Mouse (Mus musculus) neural tube, embryonic 11.5 days (tissue): Measurements from ENCODE around the gene Phc3. TPM values are rescaled to one million over a fixed set of nuclear protein-coding genes. Genes with fewer than 3 reads are reported as not detected.
A peak's percentile ranks its signal among the peaks of the same experiment; 100 is the strongest.
"Not testable (repeated sequence)": the region's sequence is repeated elsewhere in the genome, so short reads cannot be mapped to it uniquely, and the experiment has no call there.

Experiments used
- ATAC-seq: fragments of 200-750 bp; cut with Nextera tagmentation; 2 replicates; pipeline ENCODE4 v1.8.0; 2017; ENCODE audit warnings: moderate number of reproducible peaks, mild to moderate bottlenecking, moderate TSS enrichment, moderate library complexity; ENCODE audit not compliant: insufficient read depth, low FRiP score, low TSS enrichment
- DNase-seq: peaks from one replicate; pipeline ENCODE4 v3.0.0-alpha.2; 2015; ENCODE audit warnings: low spot score
- H3K27ac ChIP-seq: fragments of 300-500 bp; sonication (generic); 2 replicates; pipeline ENCODE4 v1.5.1; 2014; ENCODE audit warnings: low read depth, mild to moderate bottlenecking, low read length
- H3K27me3 ChIP-seq: fragments of 300-500 bp; sonication (generic); 2 replicates; pipeline ENCODE4 v1.6.1; 2014; ENCODE audit warnings: mild to moderate bottlenecking, low read length, mixed read lengths; ENCODE audit not compliant: control insufficient read depth, insufficient read depth
- H3K36me3 ChIP-seq: fragments of 300-500 bp; sonication (generic); 2 replicates; pipeline ENCODE4 v1.6.1; 2014; ENCODE audit warnings: mild to moderate bottlenecking, low read length, moderate library complexity, mixed read lengths; ENCODE audit not compliant: control insufficient read depth, insufficient read depth
- H3K4me1 ChIP-seq: fragments of 300-500 bp; sonication (generic); 2 replicates; pipeline ENCODE4 v1.6.1; 2014; ENCODE audit warnings: low read length, mixed read lengths; ENCODE audit not compliant: control insufficient read depth, insufficient read depth
- H3K4me2 ChIP-seq: fragments of 300-500 bp; sonication (generic); 2 replicates; pipeline ENCODE4 v1.6.1; 2014; ENCODE audit warnings: low read depth, mild to moderate bottlenecking, moderate library complexity
- H3K4me3 ChIP-seq: fragments of 300-500 bp; sonication (generic); 2 replicates; pipeline ENCODE4 v1.5.1; 2014; ENCODE audit warnings: low read depth, low read length
- H3K9ac ChIP-seq: fragments of 300-500 bp; sonication (generic); 2 replicates; pipeline ENCODE4 v1.6.1; 2014; ENCODE audit warnings: mild to moderate bottlenecking, low read length
- H3K9me3 ChIP-seq: fragments of 300-500 bp; sonication (generic); 2 replicates; pipeline ENCODE4 v1.6.1; 2016; ENCODE audit warnings: low read length; ENCODE audit not compliant: control insufficient read depth
- WGBS: fragments of 180-500 bp; shearing (Covaris S2); extraction: QIAGEN DNeasy Blood & Tissue Kit; methylation state at CpG from one replicate; pipeline ENCODE4 v1.1.7; 2014; 5-methylcytosine and 5-hydroxymethylcytosine counted together
- polyA plus RNA-seq: library from polyadenylated mRNA; unstranded; fragments of >200 nt; fragmentation: Nextera tagmentation; extraction: Ambion mirVana; gene quantifications from 2 replicates; pipeline ENCODE4 v1.2.1, GENCODE M21; 2014

The Phc3 gene
- polyA plus RNA-seq, 1 experiment from 2014 or later = 5.2 TPM

DNA sequence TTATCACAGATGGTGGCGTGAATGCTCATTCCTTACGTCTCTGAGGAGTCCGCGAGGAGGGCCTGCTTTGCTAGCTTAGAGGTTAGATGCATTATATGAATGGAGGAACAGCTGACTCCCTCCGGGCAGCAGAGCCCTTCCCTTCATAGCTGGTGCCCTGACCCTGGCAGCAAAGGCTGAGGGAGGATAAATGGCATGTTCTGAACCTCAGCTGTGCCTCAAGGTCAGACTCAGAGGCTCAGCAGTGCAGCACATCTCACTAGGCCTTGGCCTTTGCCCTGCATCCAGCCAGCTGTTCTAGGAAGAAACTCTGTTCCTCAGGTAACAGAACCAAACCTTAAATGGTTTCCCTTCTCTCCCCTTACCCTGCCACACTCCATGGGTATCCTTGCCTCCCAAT, 101.0 kb downstream of the Phc3 start:
- Histone ChIP-seq H3K4me1 (no peaks in the 10 kb centered on the region), H3K36me3 (no peaks in the 10 kb centered on the region), H3K27ac (no peak overlapping the region), H3K9me3 (no peaks in the 10 kb centered on the region), H3K9ac (no peak overlapping the region), H3K4me3 (no peak overlapping the region), H3K27me3 (no peaks in the 10 kb centered on the region), H3K4me2 (no peak overlapping the region)
- ATAC-seq = no peak
- 78% methylated on average over 5 of the region's 5 CpGs for WGBS
- no peak for DNase-seq

DNA sequence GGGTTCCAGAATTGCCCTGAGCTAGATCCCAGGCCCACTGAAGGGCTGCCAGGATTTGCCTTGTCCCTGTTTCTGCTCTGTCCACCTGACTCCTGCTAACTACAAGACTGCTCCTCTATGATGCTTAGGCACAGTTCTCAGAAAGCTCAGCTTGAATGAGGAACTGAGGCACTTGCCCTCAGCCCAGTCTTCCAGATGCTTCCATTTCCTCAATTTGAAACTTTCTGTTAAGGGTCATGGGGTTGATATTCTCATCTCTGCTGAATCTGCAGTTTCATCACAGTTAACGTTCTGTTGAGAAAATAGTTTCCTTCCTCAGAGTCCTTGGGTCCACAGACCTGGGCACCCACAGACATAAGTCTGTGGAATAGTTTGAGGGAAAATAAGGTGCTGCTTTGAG, 104.6 kb downstream of the Phc3 start:
- ATAC-seq (no peak), DNase-seq (no peak)
- H3K9ac ChIP-seq = no peak overlapping the region
- WGBS = 86% methylated on average over 1 of the region's 1 CpGs
- H3K4me2 ChIP-seq = no peak overlapping the region
- no peak overlapping the region for H3K27ac ChIP-seq
- H3K36me3 ChIP-seq = no peaks in the 10 kb centered on the region
- H3K27me3 ChIP-seq = no peaks in the 10 kb centered on the region
- H3K4me1 ChIP-seq = no peaks in the 10 kb centered on the region
- H3K9me3 ChIP-seq = no peaks in the 10 kb centered on the region
- H3K4me3 ChIP-seq = no peak overlapping the region

DNA sequence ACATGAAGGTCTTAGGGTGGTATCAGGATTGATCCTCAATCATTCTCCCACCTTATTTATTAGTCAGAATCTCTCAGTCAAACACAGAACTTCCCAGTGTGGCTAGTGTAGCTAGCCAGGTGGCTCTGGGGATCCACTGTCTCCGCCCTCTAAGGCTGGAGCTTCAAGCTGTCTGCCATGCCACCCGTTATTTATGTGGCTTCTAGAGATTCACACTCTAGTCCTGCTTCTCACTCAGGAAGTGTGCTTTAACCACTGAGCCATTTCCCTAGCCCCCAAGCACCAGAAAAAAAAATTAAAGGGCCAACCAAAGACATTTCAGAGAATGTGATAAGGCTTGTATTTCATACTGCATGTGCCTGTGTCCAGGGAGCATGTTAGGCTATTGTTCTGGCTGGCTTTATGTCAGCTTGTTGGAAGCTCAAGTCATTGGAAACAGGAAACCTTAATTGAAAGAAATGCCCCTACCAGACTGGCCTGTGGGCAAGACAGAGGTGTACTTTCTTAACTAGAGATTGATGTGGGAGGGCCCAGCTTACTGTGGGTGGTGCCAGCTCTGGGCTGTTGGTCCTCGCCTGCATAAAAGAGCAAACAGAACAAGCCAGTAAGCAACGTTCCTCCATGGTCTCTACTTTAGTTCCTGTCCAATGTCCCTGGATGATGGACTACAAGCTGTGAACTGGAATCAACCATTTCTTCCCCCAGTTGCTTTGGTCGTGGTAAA, 105.3 kb downstream of the Phc3 start:
- 76% methylated on average over 5 of the region's 5 CpGs for WGBS
- no peaks in the 10 kb centered on the region for H3K27me3 ChIP-seq
- no peak overlapping the region for H3K4me2 ChIP-seq
- no peaks in the 10 kb centered on the region for H3K4me1 ChIP-seq
- H3K9me3 ChIP-seq = no peaks in the 10 kb centered on the region
- no peaks in the 10 kb centered on the region for H3K36me3 ChIP-seq
- H3K4me3 ChIP-seq = no peak overlapping the region
- no peak for ATAC-seq
- no peak overlapping the region for H3K9ac ChIP-seq
- DNase-seq = no peak
- H3K27ac ChIP-seq = no peak overlapping the region

DNA sequence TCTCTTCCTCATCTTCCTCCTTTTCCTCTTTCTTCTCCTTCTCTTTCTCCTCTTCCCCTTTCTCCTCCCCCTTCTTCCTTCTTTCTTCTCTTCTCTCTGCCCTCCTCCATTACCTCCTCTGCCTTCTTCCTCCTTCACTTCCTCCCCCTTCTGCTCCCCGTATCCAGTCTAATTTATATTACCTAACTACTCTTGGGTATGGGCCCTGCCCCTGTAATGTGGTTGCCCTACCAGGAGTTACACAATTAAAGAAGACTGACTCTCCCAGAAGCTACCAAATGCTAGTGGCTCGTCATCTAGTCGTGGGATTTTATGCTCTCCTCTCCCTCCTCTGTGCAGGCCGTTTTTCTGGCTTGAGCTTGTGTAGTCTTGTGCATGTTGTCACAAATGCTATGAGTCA, 108.5 kb downstream of the Phc3 start:
- Histone ChIP-seq H3K4me1 (0 out of 2 replicates have a peak, but pooled peaks cover under 1% of the 10 kb centered on the region), H3K9me3 (no peaks in the 10 kb centered on the region), H3K27me3 (peaks cover 12% of the 10 kb centered on the region), H3K4me2 (no peak overlapping the region), H3K36me3 (no peaks in the 10 kb centered on the region), H3K9ac (no peak overlapping the region), H3K27ac (no peak overlapping the region), H3K4me3 (no peak overlapping the region)
- ATAC-seq = no peak
- 90% methylated on average over 4 of the region's 4 CpGs for WGBS
- DNase-seq = no peak

DNA sequence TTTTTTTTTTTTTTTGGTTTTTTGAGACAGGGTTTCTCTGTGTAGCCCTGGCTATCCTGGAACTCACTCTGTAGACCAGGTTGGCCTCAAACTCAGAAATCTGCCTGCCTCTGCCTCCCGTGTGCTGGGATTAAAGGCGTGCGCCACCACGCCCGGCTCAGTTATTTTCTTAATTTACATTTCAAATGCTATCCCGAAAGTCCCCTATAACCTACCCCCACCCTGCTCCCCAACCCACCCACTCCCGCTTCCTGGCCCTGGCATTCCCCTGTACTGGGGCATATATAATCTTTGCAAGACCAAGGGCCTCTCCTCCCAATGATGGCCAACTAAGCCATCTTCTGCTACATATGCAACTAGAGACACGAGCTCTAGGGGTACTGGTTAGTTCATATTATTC, 109.6 kb downstream of the Phc3 start:
- H3K36me3 ChIP-seq, H3K9me3 ChIP-seq, ATAC-seq, H3K27ac ChIP-seq, H3K4me3 ChIP-seq, H3K4me2 ChIP-seq, H3K4me1 ChIP-seq, H3K9ac ChIP-seq, DNase-seq: not testable (repeated sequence)
- WGBS = 93% methylated on average over 8 of the region's 8 CpGs
- H3K27me3 ChIP-seq = peaks cover 19% of the 10 kb centered on the region

DNA sequence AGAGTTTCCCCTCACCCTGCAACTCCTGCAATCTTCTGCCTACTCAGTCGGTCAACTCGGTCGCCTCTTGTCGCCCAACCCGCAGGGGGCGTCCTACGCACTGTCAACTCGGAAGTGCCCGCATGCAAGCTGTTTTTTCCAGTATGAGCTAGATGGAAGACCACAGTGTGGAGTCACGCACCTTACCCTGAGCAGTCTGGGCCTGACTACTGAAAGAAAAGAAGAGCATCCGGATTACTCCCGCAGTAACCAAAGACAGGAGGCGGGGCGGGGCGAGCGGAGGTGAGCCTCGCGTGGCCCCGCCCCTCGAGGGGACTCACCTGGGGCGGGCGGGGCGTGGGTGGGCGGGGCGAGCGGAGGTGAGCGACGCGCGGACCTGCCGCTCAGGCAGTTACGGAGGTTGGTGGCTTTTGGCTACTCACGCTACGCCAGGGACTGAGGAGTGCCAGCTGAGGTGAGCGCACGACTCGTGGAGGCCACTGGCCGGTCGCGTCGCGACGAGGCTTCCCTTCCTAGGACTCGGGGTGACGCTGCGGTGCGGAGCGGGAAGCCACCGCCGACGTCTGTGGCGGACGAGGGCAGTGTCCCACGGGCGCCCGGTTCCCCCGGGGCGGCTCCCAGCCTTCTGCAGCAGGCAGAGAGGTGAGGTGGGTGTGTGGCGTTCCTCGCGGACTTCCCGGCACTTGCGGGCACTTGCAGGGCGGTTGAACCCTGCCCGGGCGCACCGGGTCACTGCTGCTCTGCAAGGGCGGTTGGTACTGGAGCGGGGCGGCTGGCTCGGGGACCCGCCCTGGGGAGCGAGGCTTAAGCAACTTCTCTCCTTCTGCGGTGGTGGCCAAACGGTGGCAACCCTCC, 113.4 kb downstream of the Phc3 start, which contains the start of gene Gpr160:
Gene Gpr160, plus strand, starts transcription at position 347 of the 855 bp plus-strand sequence.
- WGBS = under 1% methylated on average over 72 of the region's 75 CpGs

DNA sequence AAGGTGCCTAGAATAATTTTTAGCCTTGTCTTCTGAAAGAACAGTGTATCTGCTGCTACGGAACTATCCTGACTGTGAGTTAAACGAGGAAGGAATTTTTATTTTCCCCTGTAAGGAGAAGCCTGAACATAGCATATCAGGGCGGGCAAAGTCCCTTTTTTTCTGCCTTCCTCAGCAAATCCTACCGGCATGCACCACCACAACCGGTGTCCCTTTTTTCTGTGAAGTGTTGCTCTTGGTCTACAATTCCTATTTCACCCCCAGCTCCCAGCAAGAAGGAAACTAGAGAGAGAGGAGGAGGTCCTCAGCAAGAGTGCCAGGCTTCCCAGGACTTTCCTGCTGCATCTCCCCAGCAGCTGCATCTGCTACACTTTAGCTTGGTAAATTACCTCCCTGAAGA, 115.6 kb downstream of the Phc3 start:
- no peaks in the 10 kb centered on the region for H3K9me3 ChIP-seq
- no peak overlapping the region for H3K4me2 ChIP-seq
- 95% methylated on average over 5 of the region's 5 CpGs for WGBS
- 0 out of 2 replicates have a peak, but pooled peaks cover 3% of the 10 kb centered on the region for H3K4me1 ChIP-seq
- no peak overlapping the region for H3K4me3 ChIP-seq
- no peaks in the 10 kb centered on the region for H3K36me3 ChIP-seq
- no peak for ATAC-seq
- DNase-seq = no peak
- H3K27ac ChIP-seq = no peak overlapping the region
- H3K27me3 ChIP-seq = peaks cover 19% of the 10 kb centered on the region
- no peak overlapping the region for H3K9ac ChIP-seq

More for the DNA sequence above, 113.4 kb downstream of the Phc3 start, which contains the start of gene Gpr160:
- Histone ChIP-seq H3K4me2 (peak within 1 kb of the TSS; percentile 99), H3K27ac (no peak within 1 kb of the TSS), H3K9ac (peak within 1 kb of the TSS; percentile 45), H3K27me3 (peaks cover 19% of the 10 kb centered on the region), H3K9me3 (no peaks in the 10 kb centered on the region), H3K4me3 (peak within 1 kb of the TSS; percentile 53), H3K4me1 (0 out of 2 replicates have a peak, but pooled peaks cover 3% of the 10 kb centered on the region), H3K36me3 (no peaks in the 10 kb centered on the region)
- peak; percentile 47 for DNase-seq
- ATAC-seq = peak; percentile 61

DNA sequence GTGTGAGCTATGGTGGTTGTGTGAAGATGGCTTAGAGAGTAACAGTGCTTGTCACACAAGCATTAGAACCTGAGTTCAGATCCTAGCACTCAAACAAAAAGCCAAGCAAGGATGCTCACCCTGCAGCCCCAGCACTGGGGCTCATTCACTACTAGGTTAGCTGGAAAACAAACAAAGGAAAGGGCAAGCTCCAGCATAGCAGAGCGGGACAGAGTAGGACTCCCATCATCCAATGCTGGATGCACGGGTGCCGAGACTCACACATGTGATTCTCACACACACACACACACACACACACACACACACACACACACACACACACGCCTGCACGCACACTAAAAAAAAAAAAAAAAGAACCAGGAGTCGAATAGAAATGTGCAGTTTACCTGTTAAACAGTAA, 117.8 kb downstream of the Phc3 start:
- Histone ChIP-seq H3K9me3 (no peaks in the 10 kb centered on the region), H3K4me2 (no peak overlapping the region), H3K36me3 (no peaks in the 10 kb centered on the region), H3K4me1 (0 out of 2 replicates have a peak, but pooled peaks cover 3% of the 10 kb centered on the region), H3K4me3 (no peak overlapping the region), H3K27ac (no peak overlapping the region), H3K27me3 (peaks cover 14% of the 10 kb centered on the region), H3K9ac (no peak overlapping the region)
- WGBS = 76% methylated on average over 4 of the region's 6 CpGs
- DNase-seq = no peak
- no peak for ATAC-seq
